Mouse (Mus musculus) megakaryocyte, embryonic 14.5 days (primary cell): ENCODE measurements around the gene Npdc1. TPM values are rescaled to one million over a fixed set of nuclear protein-coding genes. Genes with fewer than 3 reads are reported as not detected.

Source experiments
- H3K27me3 ChIP-seq: replicated peaks from 2 replicates; pipeline ENCODE3; 2012; ENCODE audit warnings: inconsistent platforms
- H3K36me3 ChIP-seq: replicated peaks from 2 replicates; pipeline ENCODE3; 2012; ENCODE audit warnings: low read length, inconsistent platforms, mixed read lengths
- H3K4me1 ChIP-seq: 2 replicates; pipeline ENCODE4 v1.6.1; 2012; ENCODE audit warnings: inconsistent platforms
- H3K4me3 ChIP-seq: replicated peaks from 2 replicates; pipeline ENCODE3; 2012; ENCODE audit warnings: moderate library complexity, mild to moderate bottlenecking, inconsistent platforms
- H3K9me3 ChIP-seq: 2 replicates; pipeline ENCODE4 v1.6.1; 2012; ENCODE audit warnings: inconsistent platforms
- FLI1 ChIP-seq: IDR thresholded peaks from 2 replicates; pipeline ENCODE4 v1.6.1; 2012; ENCODE audit warnings: low read length, inconsistent platforms, mixed read lengths
- GATA1 ChIP-seq: IDR thresholded peaks from 3 replicates; pipeline ENCODE4 v1.6.1; 2012; ENCODE audit warnings: mixed read lengths, low read length, inconsistent platforms, borderline replicate concordance
- polyA plus RNA-seq: library from polyadenylated mRNA; stranded (reverse); fragments of >175 nt; gene quantifications from 2 replicates; pipeline ENCODE4 v1.2.3, GENCODE M21; 2012; ENCODE audit warnings: low replicate concordance; ENCODE audit not compliant: insufficient read depth

The Npdc1 gene
- polyA plus RNA-seq = 3.7 and 3.9 TPM in 2 replicates

- H3K4me1 ChIP-seq = peaks cover 49% of the 10 kb centered on the region
- no peaks in the 10 kb centered on the region for H3K36me3 ChIP-seq
- H3K4me3 ChIP-seq = no peak within 1 kb of the TSS
- peaks cover 99% of the 10 kb centered on the region for H3K27me3 ChIP-seq
- no peaks in the 10 kb centered on the region for H3K9me3 ChIP-seq
- TF ChIP-seq GATA1 = no peak
- TF ChIP-seq FLI1 = no peak
Measured at GRCm38 (mm10) chr2:25399051-25399450, at the start of gene Npdc1. TSS of gene Npdc1 (plus strand) at chr2:25399351.

GRCm38 (mm10) chr2:25349499-25349898, 49.7 kb upstream of the Npdc1 start:
- no peak for TF ChIP-seq FLI1
- TF ChIP-seq GATA1 = no peak
- Histone ChIP-seq H3K4me3 (no peak overlapping the region), H3K9me3 (no peaks in the 10 kb centered on the region), H3K4me1 (peaks cover 28% of the 10 kb centered on the region), H3K36me3 (peaks cover 97% of the 10 kb centered on the region), H3K27me3 (no peaks in the 10 kb centered on the region)

GRCm38 (mm10) chr2:25350701-25351100, 48.5 kb upstream of the Npdc1 start:
- Histone ChIP-seq H3K4me3 (no peak overlapping the region), H3K9me3 (no peaks in the 10 kb centered on the region), H3K4me1 (peaks cover 40% of the 10 kb centered on the region), H3K27me3 (no peaks in the 10 kb centered on the region), H3K36me3 (peaks cover 91% of the 10 kb centered on the region)
- TF ChIP-seq FLI1 = no peak
- TF ChIP-seq GATA1 = no peak

- no peaks in the 10 kb centered on the region for H3K9me3 ChIP-seq
- H3K27me3 ChIP-seq = no peaks in the 10 kb centered on the region
- H3K4me1 ChIP-seq = peaks cover 37% of the 10 kb centered on the region
- H3K36me3 ChIP-seq = peaks cover 61% of the 10 kb centered on the region
- H3K4me3 ChIP-seq = no peak overlapping the region
- no peak for TF ChIP-seq GATA1
- no peak for TF ChIP-seq FLI1
Measured at GRCm38 (mm10) chr2:25354211-25354610, 44.9 kb upstream of the Npdc1 start.

- Histone ChIP-seq H3K36me3 (peaks cover 60% of the 10 kb centered on the region), H3K27me3 (no peaks in the 10 kb centered on the region), H3K4me3 (peak overlapping the region; percentile 98), H3K9me3 (no peaks in the 10 kb centered on the region), H3K4me1 (peaks cover 47% of the 10 kb centered on the region)
- TF ChIP-seq FLI1 (no peak), GATA1 (no peak)
Measured at GRCm38 (mm10) chr2:25355419-25356066, 43.6 kb upstream of the Npdc1 start.

GRCm38 (mm10) chr2:25356208-25357079, 42.7 kb upstream of the Npdc1 start, which contains the start of gene Dpp7:
TSS of gene Dpp7 (minus strand) at chr2:25356359.
- peaks cover 47% of the 10 kb centered on the region for H3K4me1 ChIP-seq
- peak within 1 kb of the TSS; percentile 98 for H3K4me3 ChIP-seq
- no peak for TF ChIP-seq GATA1
- TF ChIP-seq FLI1 = no peak
- peaks cover 60% of the 10 kb centered on the region for H3K36me3 ChIP-seq
- no peaks in the 10 kb centered on the region for H3K9me3 ChIP-seq
- no peaks in the 10 kb centered on the region for H3K27me3 ChIP-seq

GRCm38 (mm10) chr2:25359848-25360247, 39.3 kb upstream of the Npdc1 start:
- no peak for TF ChIP-seq GATA1
- no peak for TF ChIP-seq FLI1
- no peaks in the 10 kb centered on the region for H3K9me3 ChIP-seq
- peaks cover 53% of the 10 kb centered on the region for H3K4me1 ChIP-seq
- peaks cover 14% of the 10 kb centered on the region for H3K27me3 ChIP-seq
- H3K4me3 ChIP-seq = no peak overlapping the region
- peaks cover 58% of the 10 kb centered on the region for H3K36me3 ChIP-seq

GRCm38 (mm10) chr2:25363478-25364178, 35.5 kb upstream of the Npdc1 start:
- Histone ChIP-seq H3K9me3 (no peaks in the 10 kb centered on the region), H3K4me1 (peaks cover 40% of the 10 kb centered on the region), H3K4me3 (peak overlapping the region; percentile 95), H3K36me3 (peaks cover 56% of the 10 kb centered on the region), H3K27me3 (peaks cover 33% of the 10 kb centered on the region)
- no peak for TF ChIP-seq FLI1
- TF ChIP-seq GATA1 = no peak

- peaks cover 40% of the 10 kb centered on the region for H3K4me1 ChIP-seq
- peaks cover 53% of the 10 kb centered on the region for H3K36me3 ChIP-seq
- peak overlapping the region; percentile 95 for H3K4me3 ChIP-seq
- peaks cover 36% of the 10 kb centered on the region for H3K27me3 ChIP-seq
- H3K9me3 ChIP-seq = no peaks in the 10 kb centered on the region
- no peak for TF ChIP-seq GATA1
- no peak for TF ChIP-seq FLI1
Measured at GRCm38 (mm10) chr2:25364313-25364712, 34.8 kb upstream of the Npdc1 start.

GRCm38 (mm10) chr2:25364761-25365090, 34.4 kb upstream of the Npdc1 start:
- Histone ChIP-seq H3K4me3 (peak overlapping the region; percentile 95), H3K4me1 (peaks cover 37% of the 10 kb centered on the region), H3K36me3 (peaks cover 50% of the 10 kb centered on the region), H3K9me3 (no peaks in the 10 kb centered on the region), H3K27me3 (peaks cover 36% of the 10 kb centered on the region)
- TF ChIP-seq GATA1 (no peak), FLI1 (no peak)
